In genomic region chr9:121192601-121193370, GRCm38 (mm10) we compare ENCODE assay signal across 22 mouse cellular contexts.
A peak's percentile ranks its signal among the peaks of the same experiment; 100 is the strongest.
DNase-seq lines count a peak whose midpoint lies in the region; ATAC-seq lines count a peak whose summit lies in the region.
"Had no signal": no experiment of that assay in that cellular context is flagged by ENCODE, and none has a peak within 500 bp of the region (broad histone marks: within the 10 kb centered on the region; RNA-seq: fewer than 3 reads in every experiment).

No protein-coding gene starts in this region.

- intact Hi-C loops in heart, postnatal 25 days (cut with DNase I), result no loop called here

- 83% methylated on average over 26 of the region's 26 CpGs for WGBS in kidney, embryonic 16.5 days

- peak; percentile 81 for DNase-seq in heart, adult 11 months
- DNase-seq in heart, postnatal 25 days (ENCODE audit: low spot score), result no peak
- no peak for DNase-seq in kidney, adult 9 months
- peak; percentile 3 for DNase-seq in thymus, postnatal 4 days
- no peak for DNase-seq in thymus, postnatal 36 days
- DNase-seq: adrenal gland, adult 2 months; adrenal gland, postnatal 10 days; adrenal gland, postnatal 25 days; cerebellum, adult 11 months; cerebellum, adult 18-20 months; cerebellum, adult 8-10 months; cerebellum, adult 9-11 months; cerebellum, postnatal 14 days; cerebellum, postnatal 36 days; embryo, embryonic 11 days had no signal

- H3K9me3 ChIP-seq in kidney, embryonic 16.5 days (ENCODE audit: low read length), result peaks cover 32% of the 10 kb centered on the region
- H3K9me3 ChIP-seq: forebrain, embryonic 15.5 days had no signal

- no peaks in the 10 kb centered on the region for H3K4me1 ChIP-seq in kidney, embryonic 16.5 days (ENCODE audit: insufficient read depth, low read length)
- H3K4me1 ChIP-seq: embryonic facial prominence, embryonic 13.5 days; embryonic facial prominence, embryonic 15.5 days; forebrain, embryonic 10.5 days; forebrain, embryonic 13.5 days; forebrain, embryonic 15.5 days had no signal

- no peaks in the 10 kb centered on the region for H3K27me3 ChIP-seq in kidney, embryonic 16.5 days (ENCODE audit: insufficient read depth, low read length)
- H3K27me3 ChIP-seq: embryonic facial prominence, embryonic 13.5 days; embryonic facial prominence, embryonic 15.5 days; forebrain, embryonic 13.5 days; forebrain, embryonic 15.5 days had no signal

- H3K4me3 ChIP-seq in kidney, embryonic 16.5 days (ENCODE audit: low read length), result no peak overlapping the region
- H3K4me3 ChIP-seq: embryonic facial prominence, embryonic 13.5 days; embryonic facial prominence, embryonic 15.5 days; erythroblast, embryonic 14.5 days; forebrain, embryonic 10.5 days; forebrain, embryonic 13.5 days; forebrain, embryonic 15.5 days had no signal

- H3K36me3 ChIP-seq in kidney, embryonic 16.5 days (ENCODE audit: insufficient read depth, low read length), result peaks cover 16% of the 10 kb centered on the region; the same call in 1 of the 2 replicates

- no peak overlapping the region for H3K9ac ChIP-seq in kidney, embryonic 16.5 days (replicated peaks; ENCODE audit: low read length)
- H3K9ac ChIP-seq: embryonic facial prominence, embryonic 13.5 days; embryonic facial prominence, embryonic 15.5 days; forebrain, embryonic 13.5 days; forebrain, embryonic 15.5 days had no signal

- no peak overlapping the region for H3K4me2 ChIP-seq in kidney, embryonic 16.5 days (replicated peaks; ENCODE audit: low read depth, low read length)
- H3K4me2 ChIP-seq: embryonic facial prominence, embryonic 13.5 days; embryonic facial prominence, embryonic 15.5 days; forebrain, embryonic 13.5 days; forebrain, embryonic 15.5 days had no signal

- no peak overlapping the region for H3K27ac ChIP-seq in kidney, embryonic 16.5 days (ENCODE audit: low read length)
- H3K27ac ChIP-seq: embryonic facial prominence, embryonic 13.5 days; embryonic facial prominence, embryonic 15.5 days; forebrain, embryonic 10.5 days; forebrain, embryonic 13.5 days; forebrain, embryonic 15.5 days had no signal

- 0 out of 2 replicates have a peak, but pooled peaks have one; percentile 61 for ATAC-seq in kidney, embryonic 16.5 days (ENCODE audit: low FRiP score, low TSS enrichment)
- ATAC-seq: forebrain, embryonic 13.5 days; forebrain, embryonic 15.5 days had no signal

Comparison
In these comparisons a context has a peak if more than half of its experiments do, and no peak if none do; other contexts are left out.
1. DNase-seq: peak in heart, adult 11 months (single experiment) and thymus, postnatal 4 days (single experiment); none in heart, postnatal 25 days (single experiment), kidney, adult 9 months (single experiment) and thymus, postnatal 36 days (0 of 2).